Mouse (Mus musculus) kidney, adult 11 months (tissue): ENCODE results near the gene Pld5.
"Not testable (repeated sequence)": the region's sequence is repeated elsewhere in the genome, so short reads cannot be mapped to it uniquely, and the experiment has no call there.

Experiments
- DNase-seq: peaks from one replicate; pipeline ENCODE4 v3.0.0; 2022

The Pld5 gene

DNA sequence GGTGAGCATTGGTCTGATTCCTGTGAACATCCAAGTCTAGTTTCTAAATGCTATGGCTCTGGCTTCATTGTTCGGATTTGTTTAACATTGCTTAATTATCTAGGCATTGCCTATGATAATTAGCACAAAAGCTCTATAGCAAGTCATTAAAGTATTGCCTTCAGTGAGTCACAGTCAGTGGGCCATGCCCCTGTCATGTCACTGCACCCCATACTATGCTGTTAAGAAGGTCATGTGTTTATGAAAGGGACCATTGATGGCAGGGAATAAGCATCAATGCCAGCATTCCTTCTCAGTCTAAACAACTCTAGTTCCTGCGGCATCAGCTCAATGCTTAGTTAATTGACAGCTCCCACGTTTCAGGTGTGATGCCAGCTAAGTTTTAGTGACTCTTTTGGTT is 239.1 kb downstream of the Pld5 start:
- DNase-seq: no peak

GRCm38 (mm10) chr1:176034699-176035098 is 240.4 kb downstream of the Pld5 start:
- no peak for DNase-seq

DNA sequence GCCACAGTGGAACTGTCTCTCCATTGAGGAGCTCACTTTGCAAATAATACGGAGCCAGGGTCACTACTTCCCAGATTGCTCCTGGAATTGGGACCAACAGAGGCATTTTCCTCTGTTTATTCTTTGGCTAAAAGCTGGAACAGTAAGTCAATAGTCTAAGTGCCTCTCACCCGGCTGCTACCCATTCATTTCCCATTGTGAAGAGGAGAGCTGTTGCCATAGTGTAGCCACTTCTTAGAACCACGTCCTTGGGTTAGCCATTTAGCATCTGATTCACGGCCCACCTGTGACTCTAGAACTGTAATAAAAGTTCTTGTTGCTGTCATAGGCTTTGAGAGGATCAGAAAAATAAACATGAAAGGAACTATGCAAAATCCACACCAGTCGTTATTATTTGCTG is 241.4 kb downstream of the Pld5 start:
- DNase-seq: no peak

DNA sequence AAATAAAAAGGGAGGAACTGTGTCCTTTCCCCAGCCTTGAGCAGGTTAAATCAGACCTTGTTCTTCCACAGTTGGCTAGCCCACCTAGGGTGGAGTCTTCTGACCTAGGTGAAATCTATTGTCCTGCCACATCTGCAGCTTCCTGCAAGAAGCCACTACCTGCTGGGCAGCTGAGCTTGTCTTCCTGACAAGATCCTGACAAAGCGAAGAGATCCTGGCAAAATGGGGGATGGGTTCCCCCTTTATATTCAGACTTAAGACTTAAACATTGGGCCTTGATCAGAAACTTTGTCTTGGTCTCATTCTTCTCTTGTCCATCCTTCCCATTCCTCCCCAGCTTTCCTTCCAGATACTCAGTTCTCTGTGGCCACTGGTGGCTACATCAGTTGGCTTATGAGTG is 246.0 kb downstream of the Pld5 start:
- DNase-seq: no peak

GRCm38 (mm10) chr1:176028397-176028796 is 246.7 kb downstream of the Pld5 start:
- no peak for DNase-seq

- no peak for DNase-seq
These were observed 250.6 kb downstream of the Pld5 start for GRCm38 (mm10) chr1:176024501-176024900.

DNA sequence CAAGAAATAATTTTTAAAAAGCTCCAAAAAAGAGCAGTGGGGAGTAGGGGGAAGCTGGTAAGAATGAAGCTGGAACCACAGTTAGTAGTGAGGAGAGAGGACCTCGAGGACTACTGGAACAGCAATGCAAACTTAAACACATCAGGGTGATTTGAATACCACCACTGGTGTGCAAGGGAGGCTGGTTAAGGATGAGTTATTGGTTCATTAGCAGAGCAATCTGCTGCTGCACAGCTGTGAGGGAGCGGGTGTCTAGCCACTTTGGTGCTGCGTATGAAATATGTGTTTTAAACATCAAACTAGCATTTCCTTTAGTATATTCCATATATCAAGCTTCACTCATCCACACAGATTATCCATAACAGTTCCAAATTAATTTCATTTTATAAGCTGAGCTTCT is 256.6 kb downstream of the Pld5 start:
- DNase-seq: no peak

DNA sequence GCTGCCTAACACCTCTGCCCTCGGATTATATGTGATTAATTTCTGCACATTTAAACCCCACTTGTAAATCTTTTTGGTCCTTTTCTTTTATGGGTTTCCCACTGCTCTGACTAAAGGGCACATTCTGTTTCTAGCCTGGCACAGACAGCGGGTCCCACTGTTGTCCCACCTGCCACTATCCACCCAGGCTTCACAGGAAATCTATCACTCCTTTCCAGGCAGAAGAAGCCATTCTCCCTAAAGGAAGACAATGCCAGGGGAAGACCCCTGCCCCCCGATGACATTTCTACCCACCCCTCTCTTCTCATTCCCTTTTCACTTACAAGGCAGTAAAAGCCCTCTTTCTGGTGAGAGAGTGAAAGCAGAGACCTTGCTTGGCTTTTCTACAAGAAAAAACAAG is 259.0 kb downstream of the Pld5 start:
- no peak for DNase-seq

- no peak for DNase-seq
These were observed 261.4 kb downstream of the Pld5 start for GRCm38 (mm10) chr1:176013497-176014268.

GRCm38 (mm10) chr1:176011535-176011934 is 263.6 kb downstream of the Pld5 start:
- DNase-seq: no peak

- no peak for DNase-seq
These were observed 264.0 kb downstream of the Pld5 start for GRCm38 (mm10) chr1:176011072-176011471.

DNA sequence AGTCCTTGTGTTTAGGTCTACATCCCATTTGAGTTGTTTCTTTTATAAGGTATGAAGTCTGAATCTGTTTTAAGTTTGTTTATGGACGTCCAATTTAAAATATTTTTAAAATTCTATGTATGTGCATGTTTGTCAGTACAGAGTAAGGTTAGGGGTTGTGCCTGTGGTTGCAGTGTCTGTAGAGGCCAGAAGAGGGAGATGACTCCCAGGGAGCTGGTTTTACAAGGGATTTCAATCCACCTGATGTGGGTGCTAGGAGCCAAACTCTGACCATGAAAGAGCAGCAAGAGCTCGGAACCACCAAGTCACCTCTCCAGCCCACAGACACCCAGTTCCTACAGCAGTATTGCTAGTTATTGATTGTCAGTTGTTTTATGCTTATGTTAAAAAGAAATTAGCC is 266.7 kb downstream of the Pld5 start:
- no peak for DNase-seq

DNA sequence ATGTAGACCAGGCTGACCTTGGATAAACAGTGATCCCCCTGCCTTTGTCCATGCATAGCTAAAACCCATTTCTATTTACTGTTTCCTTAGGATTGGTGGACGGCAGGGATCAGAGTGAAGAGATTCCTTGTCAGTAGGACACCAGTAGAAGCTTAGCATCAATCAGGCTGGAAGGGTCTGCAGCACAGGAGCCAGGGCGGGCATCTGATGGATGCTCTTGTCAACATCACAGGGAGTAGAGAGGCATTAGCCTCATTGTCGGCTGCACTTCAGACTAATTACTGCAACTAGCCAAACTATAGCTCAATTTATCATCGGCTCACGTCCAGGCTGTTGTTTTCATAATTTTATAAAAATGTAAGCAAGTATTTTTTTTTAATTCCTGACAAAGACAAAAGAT is 274.5 kb downstream of the Pld5 start:
- no peak for DNase-seq

DNA sequence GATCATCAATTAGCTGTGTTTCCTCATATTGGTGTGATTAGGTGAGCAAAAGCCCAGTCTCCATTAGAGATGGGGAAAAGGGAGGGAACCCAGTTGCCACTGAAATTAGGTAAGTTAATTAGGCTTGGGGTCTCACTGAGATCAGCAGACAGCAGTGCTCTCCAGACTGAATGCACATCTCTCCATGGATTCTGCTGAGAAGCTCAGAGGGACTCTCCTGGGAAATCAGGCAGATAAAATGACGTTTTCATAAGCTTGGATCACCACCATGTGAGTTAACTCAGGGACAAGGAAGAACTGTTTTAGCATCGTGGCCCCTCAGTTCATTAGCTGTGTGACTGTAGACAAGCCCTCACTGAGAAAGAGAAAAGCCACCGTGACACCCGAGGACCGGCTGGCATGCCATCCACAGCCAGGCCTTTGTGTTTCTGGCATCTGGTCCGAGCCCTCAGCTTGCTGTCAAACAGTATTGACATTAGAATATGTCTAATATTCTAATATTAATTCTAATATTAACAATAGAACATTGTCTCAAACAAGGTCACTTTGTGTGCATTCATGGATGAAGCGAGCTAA is 277.9 kb downstream of the Pld5 start:
- DNase-seq: no peak

- DNase-seq: peak; percentile 2
These were observed 286.2 kb downstream of the Pld5 start for GRCm38 (mm10) chr1:175988912-175989311.

DNA sequence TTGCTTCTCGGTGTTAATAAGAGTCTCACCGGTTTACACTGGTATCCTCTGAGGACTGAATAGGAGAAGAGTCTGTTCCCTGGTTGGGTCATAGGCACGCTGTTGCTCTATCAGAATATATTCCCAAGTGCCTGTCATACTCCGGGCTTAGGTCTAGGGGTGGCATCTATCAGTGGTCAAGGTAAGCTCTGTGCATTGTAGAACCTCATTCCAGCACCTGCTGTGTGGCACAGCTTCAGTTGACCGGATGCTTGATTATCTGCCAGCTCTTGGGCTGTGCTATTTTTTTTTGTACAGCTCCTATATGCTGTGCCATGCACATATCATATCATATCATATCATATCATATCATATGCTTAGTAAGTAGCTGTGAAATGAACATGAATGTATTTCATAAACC is 286.7 kb downstream of the Pld5 start:
- DNase-seq: no peak

DNA sequence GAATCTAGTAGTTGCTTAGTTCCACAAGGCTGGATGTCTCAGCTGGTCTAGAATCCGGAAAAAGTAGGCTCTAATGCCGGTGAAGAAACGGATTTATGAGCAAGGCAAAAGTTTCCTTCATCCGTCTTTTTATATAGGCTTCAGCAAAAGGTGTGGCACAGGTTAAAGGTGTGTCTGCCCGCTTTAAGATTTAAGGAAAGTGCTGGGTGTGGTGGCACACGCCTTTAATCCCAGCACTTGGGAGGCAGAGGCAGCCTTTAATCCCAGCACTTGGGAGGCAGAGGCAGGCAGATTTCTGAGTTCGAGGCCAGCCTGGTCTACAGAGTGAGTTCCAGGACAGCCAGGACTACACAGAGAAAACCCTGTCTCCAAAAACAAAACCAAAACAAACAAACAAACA is 296.1 kb downstream of the Pld5 start, which contains the start of gene Rbm8a2:
Rbm8a2 (minus strand) TSS at position 101 of the 400 bp plus-strand sequence.
- not testable (repeated sequence) for DNase-seq

- DNase-seq: no peak
These were observed 304.4 kb downstream of the Pld5 start for GRCm38 (mm10) chr1:175970710-175971109.

- DNase-seq: no peak
These were observed 307.9 kb downstream of the Pld5 start for GRCm38 (mm10) chr1:175967004-175967745.

GRCm38 (mm10) chr1:175961786-175962185 is 313.3 kb downstream of the Pld5 start:
- DNase-seq: no peak

- DNase-seq: no peak
These were observed 324.3 kb downstream of the Pld5 start for GRCm38 (mm10) chr1:175950851-175951250.

DNA sequence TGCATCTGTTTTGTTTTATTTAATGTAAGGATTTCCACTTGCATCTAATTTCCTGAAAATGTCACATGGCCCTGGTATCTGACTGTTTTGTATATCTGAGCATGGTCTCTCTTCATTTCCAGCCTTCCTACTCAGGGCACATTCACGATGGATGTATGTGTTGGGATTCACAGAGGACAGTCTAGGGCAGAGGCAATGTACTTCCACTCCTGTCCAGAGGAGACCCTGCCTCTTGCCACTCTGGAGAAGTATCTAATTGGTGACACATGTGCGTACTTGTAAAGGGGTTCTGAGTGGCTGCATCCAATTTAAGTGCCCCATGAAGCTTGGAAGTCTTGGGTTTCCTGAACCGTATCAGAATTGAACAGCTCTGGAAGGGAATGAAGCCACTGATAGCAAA is 324.7 kb downstream of the Pld5 start:
- no peak for DNase-seq

GRCm38 (mm10) chr1:175946718-175947315 is 328.3 kb downstream of the Pld5 start:
- DNase-seq: no peak

- DNase-seq: no peak
These were observed 331.9 kb downstream of the Pld5 start for GRCm38 (mm10) chr1:175943168-175943567.
